Mouse (Mus musculus): ENCODE measurements around the gene Tesc.

Tesc gene

DNA sequence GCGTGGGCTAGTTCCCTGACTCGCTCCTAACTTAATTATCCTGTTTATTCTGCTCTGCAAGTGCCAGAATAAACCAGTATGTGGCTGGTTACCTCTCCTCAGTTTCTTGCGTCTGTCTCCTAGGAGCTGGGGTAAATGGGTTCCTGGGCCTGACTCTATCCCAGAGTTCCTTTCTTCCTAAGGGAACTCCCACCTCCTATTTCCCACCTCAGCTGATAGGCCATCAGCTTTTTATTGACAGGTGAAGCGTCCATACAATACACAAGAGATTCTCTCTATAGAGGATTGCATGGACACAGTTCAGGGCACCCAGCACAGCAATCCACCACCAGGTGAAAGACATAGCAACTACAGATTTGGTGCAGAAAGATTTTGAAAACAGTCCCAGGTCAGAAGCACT lies 16.2 kb downstream of the Tesc start:
- DNase-seq (ENCODE audit: low spot score in 2 of 2): no peak

DNA sequence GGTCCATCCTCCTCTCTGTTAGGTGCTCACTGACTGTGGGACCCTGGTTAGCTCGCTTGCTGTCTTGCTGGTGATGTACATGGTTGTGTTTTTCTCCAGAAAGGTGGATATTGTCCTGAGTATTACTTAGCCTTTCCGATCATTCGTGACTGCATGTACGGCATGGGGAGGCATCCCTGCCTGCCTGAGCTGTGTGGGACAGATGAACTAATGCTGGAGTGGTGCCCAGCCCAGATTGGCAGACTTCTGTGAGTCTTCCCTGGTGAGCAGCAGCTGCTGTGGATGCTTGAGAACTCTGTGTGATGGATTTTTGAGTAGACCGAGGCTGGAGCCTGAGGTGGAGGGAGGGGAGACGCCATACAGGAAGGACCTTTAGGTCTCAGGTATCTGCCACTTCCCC lies 17.4 kb downstream of the Tesc start:
- DNase-seq (ENCODE audit: low spot score in 2 of 2): no peak

GRCm38 (mm10) chr5:118045385-118045784 lies 17.8 kb downstream of the Tesc start:
- no peak for DNase-seq (ENCODE audit: low spot score in 2 of 2)

DNA sequence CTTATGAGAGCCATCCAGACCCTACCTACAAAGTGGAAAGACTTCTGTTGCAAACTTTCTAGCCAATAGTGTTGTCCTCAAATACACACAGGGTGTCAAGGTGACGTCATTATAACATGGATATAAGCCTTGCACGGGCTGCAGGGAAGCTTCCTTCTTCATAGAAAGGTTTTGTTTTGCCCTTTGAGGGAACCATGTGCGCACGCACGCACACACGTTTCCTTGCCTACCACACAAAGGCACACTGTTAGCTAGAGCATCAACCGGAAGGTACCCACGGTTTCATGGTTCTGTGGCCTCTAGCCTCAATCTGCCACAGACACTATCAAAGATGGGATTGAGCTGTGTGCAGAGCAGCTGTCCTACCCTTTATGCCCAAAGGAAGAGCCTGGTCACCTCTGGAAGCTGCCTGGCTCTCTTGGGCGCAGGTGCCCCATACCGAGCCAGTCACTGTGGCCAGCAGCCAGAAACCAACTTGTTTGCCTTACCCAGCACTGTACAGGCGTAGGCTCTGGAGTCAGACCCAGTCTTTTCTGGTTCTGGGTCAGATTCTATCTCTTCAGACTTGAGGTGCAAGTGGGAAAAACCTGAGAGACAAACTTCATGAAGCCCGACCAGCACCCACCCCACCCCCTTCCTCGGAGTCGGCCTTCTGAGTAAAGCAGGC lies 19.7 kb downstream of the Tesc start:
- DNase-seq (ENCODE audit: low spot score in 2 of 2): no peak

DNA sequence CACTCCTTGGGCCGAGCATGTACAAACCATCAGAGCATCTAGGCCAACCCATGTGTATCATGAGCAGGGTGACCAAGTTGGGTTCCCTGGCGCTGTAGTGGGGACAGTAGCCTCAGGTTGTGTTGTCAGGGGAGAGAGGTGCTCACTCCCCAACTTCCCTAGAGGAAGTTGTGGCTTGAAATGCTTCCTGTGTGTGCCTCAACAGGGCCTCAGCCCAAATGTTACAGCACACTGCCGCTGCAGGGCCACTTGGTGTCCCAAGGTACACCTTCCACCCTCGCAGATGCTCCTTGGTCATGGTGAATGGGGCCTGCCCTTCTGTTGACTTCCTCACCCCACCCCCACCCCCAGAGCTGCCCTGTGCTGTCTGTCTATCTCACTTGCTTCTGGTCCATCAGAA lies 20.9 kb downstream of the Tesc start:
- no peak for DNase-seq (ENCODE audit: low spot score in 2 of 2)

DNA sequence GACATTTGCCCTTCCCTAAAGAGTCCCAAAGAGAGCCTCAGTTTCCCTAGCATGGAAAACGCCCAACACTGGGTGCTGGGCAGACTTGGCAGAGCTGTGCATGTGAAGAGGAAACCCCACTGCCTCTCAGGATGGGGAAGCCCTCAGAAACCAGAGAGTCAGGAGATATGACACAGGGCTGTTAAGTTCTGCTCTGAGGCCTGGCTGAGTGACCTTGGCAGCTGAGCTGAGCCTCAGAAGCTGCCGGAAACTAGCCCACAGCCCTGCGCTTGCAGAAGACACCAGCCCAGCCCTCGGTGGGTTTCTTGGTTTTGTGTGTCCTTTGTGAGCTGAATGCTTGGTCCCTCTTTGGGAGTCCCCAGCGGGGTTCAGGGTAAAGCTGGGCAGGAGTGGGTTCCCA lies 21.4 kb downstream of the Tesc start:
- DNase-seq (ENCODE audit: low spot score in 2 of 2): no peak

- DNase-seq (ENCODE audit: low spot score in 2 of 2): no peak
These were observed 23.2 kb downstream of the Tesc start for GRCm38 (mm10) chr5:118050743-118051142.

DNA sequence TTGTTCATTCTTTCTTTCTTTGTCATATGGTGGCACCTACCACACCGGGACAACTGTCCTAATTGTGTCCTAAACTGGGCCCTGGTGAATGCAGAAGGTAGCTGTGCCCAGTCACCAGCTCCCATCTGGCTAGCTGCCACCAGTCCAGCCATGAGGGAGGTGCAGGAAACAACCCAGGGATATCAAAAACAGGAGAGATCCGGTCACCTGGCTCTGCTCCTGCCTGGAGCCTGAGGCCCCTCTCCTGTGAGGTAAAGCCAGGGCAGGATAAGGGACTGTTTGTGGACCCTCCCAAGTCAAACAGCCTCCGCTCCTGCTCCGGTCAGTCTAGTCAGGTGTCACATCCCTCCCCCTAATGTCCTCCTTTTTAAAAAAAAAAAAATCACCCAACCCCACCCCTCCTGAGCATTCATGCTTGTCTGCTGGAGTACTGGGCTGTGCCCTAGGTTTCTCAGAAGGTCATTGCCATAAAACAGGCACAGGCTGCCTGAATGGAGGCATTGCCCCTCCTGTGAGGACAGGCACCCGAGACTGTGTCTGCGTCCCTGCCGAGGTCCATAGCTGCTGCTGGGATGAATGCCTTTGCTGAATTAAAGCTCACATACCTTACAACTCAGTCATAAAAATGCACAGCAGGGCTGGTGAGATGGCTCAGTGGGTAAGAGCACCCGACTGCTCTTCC lies 24.6 kb downstream of the Tesc start:
- DNase-seq (ENCODE audit: low spot score in 2 of 2): no peak

DNA sequence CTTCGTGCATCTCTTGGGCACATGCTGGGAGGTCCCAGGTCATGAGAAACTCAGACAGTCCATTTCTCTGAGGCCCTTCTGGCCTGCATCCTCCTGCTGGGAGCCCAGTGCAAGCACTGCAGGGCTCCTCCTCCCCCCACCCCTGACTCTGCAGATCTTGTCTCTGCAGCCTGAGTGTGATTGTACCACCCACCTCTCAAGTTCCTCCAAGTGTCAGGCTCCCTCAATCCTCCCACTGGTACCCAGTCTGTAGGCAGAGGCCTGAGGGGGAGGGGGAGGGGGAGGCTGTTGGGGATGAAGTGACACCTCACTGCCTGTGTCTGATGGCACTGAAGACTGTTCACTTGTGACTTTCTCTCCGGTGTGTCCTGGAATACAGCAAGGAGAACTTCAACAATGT lies 25.7 kb downstream of the Tesc start:
- DNase-seq (ENCODE audit: low spot score in 2 of 2): no peak

GRCm38 (mm10) chr5:118057508-118058111 lies 30.1 kb downstream of the Tesc start:
- DNase-seq (ENCODE audit: low spot score in 2 of 2): peak; percentile 78 to 80

DNA sequence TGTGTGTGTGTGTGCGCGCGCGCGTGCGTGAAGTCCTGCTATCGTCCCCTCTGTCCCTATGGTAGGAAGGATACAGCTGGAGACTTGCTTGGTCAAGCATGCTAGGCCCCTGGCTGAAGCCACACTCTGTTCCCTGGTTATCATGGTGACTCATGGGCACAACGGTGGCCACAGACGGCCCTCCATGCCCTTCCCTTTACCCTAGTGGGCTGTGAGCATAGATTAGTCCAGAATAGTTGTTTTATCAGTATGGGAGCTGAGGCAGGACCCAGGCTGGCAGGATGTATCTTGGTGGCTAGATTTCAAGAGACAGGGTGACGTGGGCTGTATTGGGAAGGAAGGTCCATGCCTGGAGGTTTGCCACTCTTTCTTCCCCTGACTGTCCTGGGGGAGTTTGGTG lies 31.3 kb downstream of the Tesc start:
- DNase-seq (ENCODE audit: low spot score in 2 of 2): peak; percentile 72 to 78

DNA sequence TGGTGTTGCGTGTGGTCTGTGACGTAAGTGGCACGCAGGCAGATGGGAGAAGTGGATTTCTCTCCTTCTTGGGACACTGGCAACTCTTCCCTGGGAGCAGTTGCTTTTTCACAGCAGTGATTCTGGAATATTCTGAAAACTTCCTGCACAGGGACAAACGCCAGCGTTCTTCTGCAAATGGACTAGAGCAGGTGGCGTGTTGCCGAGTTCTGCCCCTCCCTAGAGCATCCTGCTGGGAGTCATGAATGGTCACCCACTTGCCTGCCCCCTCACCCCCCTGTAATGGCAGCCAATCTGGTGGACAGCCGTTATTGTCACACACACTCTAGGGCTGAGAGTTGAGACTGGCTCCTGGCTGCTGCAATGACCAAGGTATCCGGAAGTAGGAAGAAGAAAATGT lies 32.1 kb downstream of the Tesc start:
- DNase-seq (ENCODE audit: low spot score in 2 of 2): no peak

GRCm38 (mm10) chr5:118061391-118061790 lies 33.8 kb downstream of the Tesc start:
- no peak for DNase-seq (ENCODE audit: low spot score in 2 of 2)

DNA sequence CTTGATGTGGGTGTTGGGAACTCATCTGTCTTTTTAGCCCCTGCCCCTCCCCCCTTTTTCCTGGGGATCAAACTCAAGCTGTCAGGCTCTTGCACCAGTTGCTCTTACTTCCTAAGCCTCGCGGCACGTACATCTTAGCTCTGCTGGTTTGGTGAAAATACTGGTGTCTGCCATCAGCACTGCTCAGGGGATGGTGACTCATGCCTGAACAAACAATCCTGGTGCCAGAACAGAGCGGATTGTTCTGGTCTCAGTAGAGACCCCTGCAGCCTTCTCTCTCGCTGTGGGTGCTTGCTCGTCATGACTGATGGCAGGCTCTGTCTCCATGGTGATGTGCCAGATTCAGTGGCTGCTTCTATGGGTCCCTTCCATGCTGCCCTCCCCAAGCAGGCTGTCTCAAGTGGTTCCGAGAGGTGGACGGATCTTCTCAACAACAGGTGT lies 35.7 kb downstream of the Tesc start:
- no peak for DNase-seq (ENCODE audit: low spot score in 2 of 2)

DNA sequence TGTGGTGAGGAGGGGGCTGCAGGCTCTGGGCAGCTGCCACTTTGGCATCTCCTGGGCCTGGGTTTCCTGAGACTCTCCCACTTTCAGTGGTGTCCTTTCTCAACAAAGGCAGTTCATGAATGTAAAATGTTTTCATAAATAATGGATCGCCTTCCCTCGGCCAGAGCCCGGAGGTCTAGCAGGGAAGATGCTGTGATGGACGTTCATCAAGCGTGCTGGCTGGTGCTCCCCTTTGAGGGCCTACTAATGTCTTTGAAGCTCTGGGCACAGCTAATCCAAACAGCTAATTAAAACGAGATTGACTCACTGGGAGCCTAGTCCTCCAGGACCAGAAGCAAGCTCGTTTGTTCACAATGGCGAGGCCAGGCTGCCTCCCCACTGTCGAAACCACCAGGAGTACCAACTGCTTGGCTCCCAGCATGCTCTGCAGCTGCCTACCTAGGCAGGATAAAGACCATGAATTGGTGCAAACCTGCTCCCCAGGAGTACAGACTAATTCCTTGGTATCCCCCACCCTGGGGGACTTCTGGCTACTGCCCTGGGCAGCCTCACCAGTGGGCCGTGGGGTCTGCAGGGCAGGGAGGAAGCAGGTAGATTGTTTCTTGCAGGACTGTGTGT lies 36.9 kb downstream of the Tesc start:
- DNase-seq (ENCODE audit: low spot score in 2 of 2): no peak

- peak; percentile 47 to 74 for DNase-seq (ENCODE audit: low spot score in 2 of 2)
These were observed 38.1 kb downstream of the Tesc start for GRCm38 (mm10) chr5:118065516-118066255.

DNA sequence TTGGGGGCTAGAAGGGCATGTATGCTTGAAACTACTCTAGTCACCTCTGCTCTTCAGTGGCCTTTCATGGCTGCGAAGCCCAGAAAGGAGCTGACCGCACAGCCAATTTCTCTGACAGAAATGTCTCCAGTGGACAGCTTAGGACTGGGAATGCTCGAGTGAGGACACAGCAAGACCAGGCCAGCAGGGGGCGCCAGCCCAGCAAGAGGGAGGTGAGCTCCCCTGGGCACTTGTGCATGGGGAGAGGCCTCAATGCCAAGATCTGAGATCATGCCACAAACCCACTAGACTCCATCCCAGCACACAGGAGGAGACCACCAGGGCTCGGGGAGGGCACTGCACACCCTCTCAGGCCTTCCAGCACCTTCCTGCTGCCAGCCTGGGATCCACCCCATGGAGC lies 39.3 kb downstream of the Tesc start:
- DNase-seq (ENCODE audit: low spot score in 2 of 2): no peak

DNA sequence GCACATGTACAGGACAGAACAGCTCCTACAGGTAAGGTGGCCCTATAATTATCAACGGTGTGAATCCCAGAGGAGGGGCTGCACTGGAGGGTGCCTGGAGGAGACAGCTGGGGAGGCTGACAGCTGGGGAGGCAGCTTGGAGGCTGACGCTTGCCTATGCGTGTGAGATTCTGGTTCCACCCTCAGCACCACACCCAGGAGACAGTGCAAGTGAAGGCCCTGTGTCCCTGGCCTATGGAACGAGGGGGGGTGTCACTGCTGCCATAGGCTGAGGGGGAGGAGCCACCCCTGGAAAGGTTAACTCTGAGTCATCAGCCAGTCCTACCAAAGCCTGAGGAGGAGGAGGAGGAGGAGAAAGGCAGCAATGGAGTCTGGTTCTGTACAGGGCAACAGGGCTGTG lies 40.0 kb downstream of the Tesc start:
- no peak for DNase-seq (ENCODE audit: low spot score in 2 of 2)

- DNase-seq (ENCODE audit: low spot score in 2 of 2): no peak
These were observed 40.5 kb downstream of the Tesc start for GRCm38 (mm10) chr5:118067984-118068494.

DNA sequence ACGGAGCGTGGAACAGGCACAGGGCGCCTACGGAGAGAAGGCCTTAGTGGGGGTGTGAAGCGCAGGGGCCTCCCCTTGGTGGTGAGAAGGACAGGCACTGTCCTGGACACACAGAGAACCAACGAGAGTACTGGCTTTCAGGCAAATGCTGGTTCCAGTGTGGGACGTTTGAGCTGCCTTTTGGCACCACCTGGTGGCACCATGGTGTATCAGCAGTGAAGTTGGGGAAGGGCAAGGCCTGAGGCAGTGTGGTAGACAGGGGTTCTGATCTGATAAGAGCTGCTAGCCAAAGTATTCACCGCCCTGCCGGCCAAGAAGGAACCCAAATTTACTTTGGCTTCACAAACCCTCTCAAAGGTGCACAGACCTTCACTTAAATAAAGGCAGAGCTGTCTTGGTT lies 41.8 kb downstream of the Tesc start:
- peak in 1 of 2 experiments; percentile 58 for DNase-seq (ENCODE audit: low spot score in 2 of 2)

- no peak for DNase-seq (ENCODE audit: low spot score in 2 of 2)
These were observed 44.2 kb downstream of the Tesc start for GRCm38 (mm10) chr5:118071766-118072165.
